Mouse (Mus musculus): ENCODE measurements at regions not wholly inside any gene's neighbourhood (a gene's known extent, or its start where the extent isn't known, plus 50 kb on each side); places are given as distances from the start of the nearest gene placed in this dataset.
A peak's percentile ranks its signal among the peaks of the same experiment; 100 is the strongest.

- no peak for DNase-seq (ENCODE audit: low spot score)
- H3K9me3 ChIP-seq, result no peaks in the 10 kb centered on the region
- H3K36me3 ChIP-seq, result no peaks in the 10 kb centered on the region
- 69% methylated on average over 5 of the region's 5 CpGs for WGBS
- H3K4me3 ChIP-seq, result no peak overlapping the region
- peak overlapping the region; percentile 54 for H3K27ac ChIP-seq
- H3K27me3 ChIP-seq (ENCODE audit: insufficient read depth, poor library complexity, severe bottlenecking), result no peaks in the 10 kb centered on the region; the same call in 1 of the 2 replicates
- peaks cover 75% of the 10 kb centered on the region for H3K4me1 ChIP-seq
These were observed 93.8 kb upstream of the Zfp703 start for GRCm38 (mm10) chr8:26883285-26883684.

DNA sequence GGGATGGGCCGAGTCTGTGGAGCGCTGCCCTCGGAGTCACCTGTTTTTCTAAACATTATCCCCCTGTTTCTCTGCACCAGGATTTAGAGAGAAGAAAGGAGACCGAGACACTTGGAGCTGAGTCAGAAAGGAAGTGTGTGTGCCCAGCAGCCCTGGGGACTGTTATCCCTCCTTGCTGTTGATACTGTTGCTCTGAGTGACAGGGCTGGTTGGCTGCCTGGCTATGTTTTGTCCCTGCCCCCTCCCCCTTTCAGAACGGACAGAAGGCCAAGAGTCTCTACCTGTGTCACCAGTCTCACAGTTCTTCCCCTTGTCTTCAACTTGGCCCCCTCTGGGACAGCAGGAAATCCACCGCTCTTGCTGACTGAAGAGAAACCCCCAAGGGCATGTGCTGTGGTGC is 93.4 kb upstream of the Zfp703 start:
- no peak overlapping the region for H3K4me3 ChIP-seq
- H3K4me1 ChIP-seq, result peaks cover 78% of the 10 kb centered on the region
- DNase-seq (ENCODE audit: low spot score), result no peak
- whole genome bisulfite sequencing, result 43% methylated on average over 6 of the region's 6 CpGs
- no peaks in the 10 kb centered on the region; the same call in 1 of the 2 replicates for H3K27me3 ChIP-seq (ENCODE audit: insufficient read depth, poor library complexity, severe bottlenecking)
- H3K27ac ChIP-seq, result peak overlapping the region; percentile 54
- H3K9me3 ChIP-seq, result no peaks in the 10 kb centered on the region
- H3K36me3 ChIP-seq, result no peaks in the 10 kb centered on the region

DNA sequence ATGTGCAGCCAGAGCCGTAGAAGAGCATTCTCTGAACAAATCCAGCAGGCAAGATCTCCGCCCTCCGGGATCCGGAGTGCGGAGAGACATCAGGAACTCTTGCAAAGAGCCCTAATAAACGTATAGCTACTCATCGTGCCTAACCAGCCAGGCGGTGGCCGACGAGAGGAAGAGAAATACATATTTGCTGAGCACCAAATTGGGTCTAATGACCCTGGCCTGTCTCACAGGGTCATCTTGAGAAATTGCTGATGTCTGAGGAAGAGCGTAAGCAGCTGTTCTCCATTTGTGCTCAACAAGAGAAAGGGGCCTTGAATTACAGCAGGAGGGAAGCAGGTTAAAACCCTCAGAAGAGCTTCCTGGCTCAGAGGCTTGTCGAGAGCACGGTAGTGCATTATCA is 92.8 kb upstream of the Zfp703 start:
- Histone ChIP-seq H3K4me1 (peaks cover 78% of the 10 kb centered on the region), H3K36me3 (no peaks in the 10 kb centered on the region), H3K27me3 (ENCODE audit: insufficient read depth, poor library complexity, severe bottlenecking) (no peaks in the 10 kb centered on the region; the same call in 1 of the 2 replicates), H3K9me3 (no peaks in the 10 kb centered on the region), H3K4me3 (no peak overlapping the region), H3K27ac (peak overlapping the region; percentile 54)
- no peak for DNase-seq (ENCODE audit: low spot score)
- WGBS, result 80% methylated on average over 13 of the region's 13 CpGs

- peaks cover 74% of the 10 kb centered on the region for H3K4me1 ChIP-seq
- no peaks in the 10 kb centered on the region; the same call in 1 of the 2 replicates for H3K27me3 ChIP-seq (ENCODE audit: insufficient read depth, poor library complexity, severe bottlenecking)
- no peaks in the 10 kb centered on the region for H3K36me3 ChIP-seq
- no peak for DNase-seq (ENCODE audit: low spot score)
- WGBS, result 63% methylated on average over 5 of the region's 5 CpGs
- no peak overlapping the region for H3K4me3 ChIP-seq
- peak overlapping the region; percentile 44; the same call in 1 of the 2 replicates for H3K27ac ChIP-seq
- no peaks in the 10 kb centered on the region for H3K9me3 ChIP-seq
These were observed 91.8 kb upstream of the Zfp703 start for GRCm38 (mm10) chr8:26885365-26885764.

GRCm38 (mm10) chr8:26886783-26887486 is 90.2 kb upstream of the Zfp703 start:
- Histone ChIP-seq H3K4me3 (no peak overlapping the region), H3K27ac (peak overlapping the region; percentile 71), H3K4me1 (peaks cover 76% of the 10 kb centered on the region), H3K36me3 (no peaks in the 10 kb centered on the region), H3K27me3 (ENCODE audit: insufficient read depth, poor library complexity, severe bottlenecking) (no peaks in the 10 kb centered on the region; the same call in 1 of the 2 replicates), H3K9me3 (no peaks in the 10 kb centered on the region)
- WGBS, result 53% methylated on average over 13 of the region's 13 CpGs
- peak; percentile 88 for DNase-seq (ENCODE audit: low spot score)

GRCm38 (mm10) chr8:26887551-26887950 is 89.6 kb upstream of the Zfp703 start:
- H3K9me3 ChIP-seq, result no peaks in the 10 kb centered on the region
- no peak for DNase-seq (ENCODE audit: low spot score)

GRCm38 (mm10) chr8:26888050-26888449 is 89.1 kb upstream of the Zfp703 start:
- Histone ChIP-seq H3K4me3 (no peak overlapping the region), H3K27ac (peak overlapping the region; percentile 71), H3K4me1 (peaks cover 82% of the 10 kb centered on the region), H3K9me3 (no peaks in the 10 kb centered on the region), H3K36me3 (no peaks in the 10 kb centered on the region), H3K27me3 (ENCODE audit: insufficient read depth, poor library complexity, severe bottlenecking) (no peaks in the 10 kb centered on the region; the same call in 1 of the 2 replicates)
- no peak for DNase-seq (ENCODE audit: low spot score)
- 69% methylated on average over 3 of the region's 3 CpGs for WGBS

More at GRCm38 (mm10) chr8:26887551-26887950, 89.6 kb upstream of the Zfp703 start:
- H3K4me3 ChIP-seq, result no peak overlapping the region
- H3K36me3 ChIP-seq, result no peaks in the 10 kb centered on the region
- peaks cover 81% of the 10 kb centered on the region for H3K4me1 ChIP-seq
- peak overlapping the region; percentile 71 for H3K27ac ChIP-seq
- no peaks in the 10 kb centered on the region; the same call in 1 of the 2 replicates for H3K27me3 ChIP-seq (ENCODE audit: insufficient read depth, poor library complexity, severe bottlenecking)
- WGBS, result 61% methylated on average over 5 of the region's 5 CpGs

- H3K9me3 ChIP-seq, result no peaks in the 10 kb centered on the region
- DNase-seq (ENCODE audit: low spot score), result peak; percentile 88
- peak overlapping the region; percentile 82 for H3K27ac ChIP-seq
- H3K4me1 ChIP-seq, result peaks cover 64% of the 10 kb centered on the region
- no peaks in the 10 kb centered on the region for H3K27me3 ChIP-seq (ENCODE audit: insufficient read depth, poor library complexity, severe bottlenecking)
- no peaks in the 10 kb centered on the region for H3K36me3 ChIP-seq
- WGBS, result 41% methylated on average over 11 of the region's 11 CpGs
- no peak overlapping the region for H3K4me3 ChIP-seq
These were observed 85.2 kb upstream of the Zfp703 start for GRCm38 (mm10) chr8:26891881-26892280.

DNA sequence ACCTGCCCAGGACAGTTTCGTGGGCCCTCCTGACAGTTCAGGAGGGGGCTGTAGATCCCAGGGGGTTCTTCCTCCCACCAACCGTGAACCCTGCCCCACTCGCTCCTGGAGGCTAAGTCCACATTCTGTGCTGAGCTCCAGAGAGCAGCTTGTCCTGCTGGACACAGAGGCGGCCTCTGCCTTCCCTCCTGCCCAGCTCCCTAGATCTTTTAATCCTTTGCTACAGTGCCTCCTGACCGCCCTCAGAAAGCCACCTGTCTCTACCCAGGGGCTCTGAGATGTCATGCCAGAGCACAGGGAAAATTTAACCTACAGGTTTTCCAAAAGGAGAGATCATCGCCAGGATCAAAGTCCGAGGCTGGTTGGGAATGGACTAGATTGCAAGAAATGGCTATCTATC is 84.7 kb upstream of the Zfp703 start:
- Histone ChIP-seq H3K27me3 (ENCODE audit: insufficient read depth, poor library complexity, severe bottlenecking) (no peaks in the 10 kb centered on the region), H3K9me3 (no peaks in the 10 kb centered on the region), H3K4me3 (no peak overlapping the region), H3K36me3 (no peaks in the 10 kb centered on the region), H3K27ac (peak overlapping the region; percentile 82), H3K4me1 (peaks cover 59% of the 10 kb centered on the region)
- DNase-seq (ENCODE audit: low spot score), result no peak
- WGBS, result 71% methylated on average over 7 of the region's 7 CpGs

DNA sequence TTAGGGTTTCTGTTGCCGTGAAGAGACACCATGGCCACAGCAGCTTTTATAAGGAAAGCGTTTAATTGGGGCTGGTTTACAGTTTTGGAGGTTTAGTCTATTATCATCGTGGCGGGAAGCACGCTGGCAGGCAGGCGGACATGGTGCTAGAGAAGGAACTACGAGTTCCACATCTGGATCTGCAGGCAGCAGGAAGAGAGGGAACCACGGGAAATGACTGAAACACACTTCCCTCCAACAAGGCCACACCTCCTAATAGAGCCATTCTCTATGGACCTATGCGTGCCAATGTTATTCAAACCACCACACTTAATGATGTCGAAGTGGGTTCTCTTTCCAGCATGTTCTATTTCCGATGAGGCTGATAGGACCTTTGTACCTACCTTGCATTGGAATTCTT is 81.3 kb upstream of the Zfp703 start:
- no peak for DNase-seq (ENCODE audit: low spot score)
- H3K4me3 ChIP-seq, result no peak overlapping the region
- 84% methylated on average over 11 of the region's 11 CpGs for WGBS
- H3K36me3 ChIP-seq, result no peaks in the 10 kb centered on the region
- no peak overlapping the region for H3K27ac ChIP-seq
- H3K4me1 ChIP-seq, result peaks cover 29% of the 10 kb centered on the region
- no peaks in the 10 kb centered on the region; the same call in 1 of the 2 replicates for H3K27me3 ChIP-seq (ENCODE audit: insufficient read depth, poor library complexity, severe bottlenecking)
- no peaks in the 10 kb centered on the region for H3K9me3 ChIP-seq

GRCm38 (mm10) chr8:26903289-26903688 is 73.8 kb upstream of the Zfp703 start:
- no peak overlapping the region for H3K27ac ChIP-seq
- no peaks in the 10 kb centered on the region; the same call in 1 of the 2 replicates for H3K27me3 ChIP-seq (ENCODE audit: insufficient read depth, poor library complexity, severe bottlenecking)
- 65% methylated on average over 5 of the region's 5 CpGs for WGBS
- no peaks in the 10 kb centered on the region for H3K36me3 ChIP-seq
- peaks cover 12% of the 10 kb centered on the region for H3K4me1 ChIP-seq
- H3K4me3 ChIP-seq, result no peak overlapping the region
- H3K9me3 ChIP-seq, result no peaks in the 10 kb centered on the region
- no peak for DNase-seq (ENCODE audit: low spot score)

DNA sequence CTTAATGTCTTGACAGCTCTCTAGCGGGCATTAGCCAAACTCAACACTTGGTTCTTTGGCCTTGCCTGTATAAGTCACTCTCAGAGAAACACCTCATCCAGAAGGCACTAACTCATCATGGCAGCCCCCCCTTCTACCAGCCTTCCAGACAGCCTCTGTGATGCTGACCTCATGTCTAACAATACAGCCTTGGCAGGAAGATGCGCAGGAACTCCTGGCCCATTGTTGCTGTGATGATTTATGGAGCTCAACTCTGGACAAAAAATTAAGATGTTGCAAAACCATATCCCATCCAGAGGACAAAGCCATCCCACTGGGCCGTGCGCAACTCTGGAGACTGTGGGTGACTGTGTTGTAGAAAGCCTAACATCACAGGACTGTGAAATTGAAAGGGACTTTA is 70.9 kb upstream of the Zfp703 start:
- H3K36me3 ChIP-seq, result no peaks in the 10 kb centered on the region
- peaks cover 14% of the 10 kb centered on the region for H3K4me1 ChIP-seq
- H3K4me3 ChIP-seq, result no peak overlapping the region
- no peaks in the 10 kb centered on the region for H3K9me3 ChIP-seq
- no peak for DNase-seq (ENCODE audit: low spot score)
- no peak overlapping the region for H3K27ac ChIP-seq
- WGBS, result 89% methylated on average over 4 of the region's 4 CpGs
- H3K27me3 ChIP-seq (ENCODE audit: insufficient read depth, poor library complexity, severe bottlenecking), result no peaks in the 10 kb centered on the region

GRCm38 (mm10) chr8:26907347-26908170 is 69.6 kb upstream of the Zfp703 start:
- no peaks in the 10 kb centered on the region for H3K27me3 ChIP-seq (ENCODE audit: insufficient read depth, poor library complexity, severe bottlenecking)
- no peaks in the 10 kb centered on the region for H3K36me3 ChIP-seq
- peak overlapping the region; percentile 37; the same call in 1 of the 2 replicates for H3K27ac ChIP-seq
- DNase-seq (ENCODE audit: low spot score), result no peak
- WGBS, result 70% methylated on average over 8 of the region's 8 CpGs
- H3K9me3 ChIP-seq, result no peaks in the 10 kb centered on the region
- H3K4me1 ChIP-seq, result peaks cover 14% of the 10 kb centered on the region
- H3K4me3 ChIP-seq, result no peak overlapping the region

Measured in heart, embryonic 10.5 days (tissue).